Mouse (Mus musculus): Measurements from ENCODE around the gene Kazn. TPM values are rescaled to one million over a fixed set of nuclear protein-coding genes. Genes with fewer than 3 reads are reported as not detected.

Kazn gene
- polyA plus RNA-seq, 1 experiment from 2014 or later = 17.9 TPM

GRCm38 (mm10) chr4:142215760-142216159 lies 23.4 kb downstream of the Kazn start:
- H3K27ac ChIP-seq (ENCODE audit: low read depth, low read length) = no peak overlapping the region
- H3K36me3 ChIP-seq (ENCODE audit: control insufficient read depth, insufficient read depth, low read length) = no peaks in the 10 kb centered on the region
- H3K9ac ChIP-seq (replicated peaks; ENCODE audit: low read depth, low read length) = no peak overlapping the region
- no peaks in the 10 kb centered on the region for H3K4me1 ChIP-seq (ENCODE audit: control insufficient read depth, insufficient read depth, low read length)
- ATAC-seq (ENCODE audit: low read depth) = no peak
- WGBS = 77% methylated on average over 7 of the region's 7 CpGs
- no peaks in the 10 kb centered on the region for H3K27me3 ChIP-seq (ENCODE audit: control insufficient read depth, insufficient read depth, low read length)
- no peaks in the 10 kb centered on the region for H3K9me3 ChIP-seq (ENCODE audit: control insufficient read depth, low read length)
- H3K4me2 ChIP-seq (ENCODE audit: low read depth, low read length) = no peak overlapping the region
- no peak overlapping the region for H3K4me3 ChIP-seq (ENCODE audit: low read depth, low read length)

- Histone ChIP-seq H3K9me3 (ENCODE audit: control insufficient read depth, low read length) (no peaks in the 10 kb centered on the region), H3K9ac (replicated peaks; ENCODE audit: low read depth, low read length) (no peak overlapping the region), H3K4me1 (ENCODE audit: control insufficient read depth, insufficient read depth, low read length) (0 out of 2 replicates have a peak, but pooled peaks cover 3% of the 10 kb centered on the region), H3K27me3 (ENCODE audit: control insufficient read depth, insufficient read depth, low read length) (no peaks in the 10 kb centered on the region), H3K4me3 (ENCODE audit: low read depth, low read length) (no peak overlapping the region), H3K27ac (ENCODE audit: low read depth, low read length) (no peak overlapping the region), H3K4me2 (ENCODE audit: low read depth, low read length) (no peak overlapping the region), H3K36me3 (ENCODE audit: control insufficient read depth, insufficient read depth, low read length) (no peaks in the 10 kb centered on the region)
- ATAC-seq (ENCODE audit: low read depth) = no peak
- WGBS = 61% methylated on average over 6 of the region's 6 CpGs
Measured at GRCm38 (mm10) chr4:142214532-142214931, 24.7 kb downstream of the Kazn start.

GRCm38 (mm10) chr4:142212425-142212824 lies 26.8 kb downstream of the Kazn start:
- Histone ChIP-seq H3K9ac (replicated peaks; ENCODE audit: low read depth, low read length) (no peak overlapping the region), H3K27me3 (ENCODE audit: control insufficient read depth, insufficient read depth, low read length) (no peaks in the 10 kb centered on the region), H3K4me1 (ENCODE audit: control insufficient read depth, insufficient read depth, low read length) (0 out of 2 replicates have a peak, but pooled peaks cover 4% of the 10 kb centered on the region), H3K36me3 (ENCODE audit: control insufficient read depth, insufficient read depth, low read length) (no peaks in the 10 kb centered on the region), H3K4me3 (ENCODE audit: low read depth, low read length) (no peak overlapping the region), H3K9me3 (ENCODE audit: control insufficient read depth, low read length) (no peaks in the 10 kb centered on the region), H3K4me2 (ENCODE audit: low read depth, low read length) (no peak overlapping the region), H3K27ac (ENCODE audit: low read depth, low read length) (no peak overlapping the region)
- no peak for ATAC-seq (ENCODE audit: low read depth)
- 92% methylated on average over 9 of the region's 9 CpGs for WGBS

- no peak overlapping the region for H3K9ac ChIP-seq (replicated peaks; ENCODE audit: low read depth, low read length)
- 85% methylated on average over 9 of the region's 9 CpGs for WGBS
Measured at GRCm38 (mm10) chr4:142209884-142210283, 29.3 kb downstream of the Kazn start.

GRCm38 (mm10) chr4:142209476-142209875 lies 29.7 kb downstream of the Kazn start:
- Histone ChIP-seq H3K9me3 (ENCODE audit: control insufficient read depth, low read length) (no peaks in the 10 kb centered on the region), H3K9ac (replicated peaks; ENCODE audit: low read depth, low read length) (no peak overlapping the region), H3K4me3 (ENCODE audit: low read depth, low read length) (no peak overlapping the region), H3K27ac (ENCODE audit: low read depth, low read length) (no peak overlapping the region), H3K4me2 (ENCODE audit: low read depth, low read length) (no peak overlapping the region), H3K27me3 (ENCODE audit: control insufficient read depth, insufficient read depth, low read length) (no peaks in the 10 kb centered on the region), H3K36me3 (ENCODE audit: control insufficient read depth, insufficient read depth, low read length) (no peaks in the 10 kb centered on the region), H3K4me1 (ENCODE audit: control insufficient read depth, insufficient read depth, low read length) (0 out of 2 replicates have a peak, but pooled peaks cover 4% of the 10 kb centered on the region)
- 60% methylated on average over 7 of the region's 7 CpGs for WGBS
- no peak for ATAC-seq (ENCODE audit: low read depth)

More at GRCm38 (mm10) chr4:142209884-142210283, 29.3 kb downstream of the Kazn start:
- no peak overlapping the region for H3K27ac ChIP-seq (ENCODE audit: low read depth, low read length)
- no peak overlapping the region for H3K4me3 ChIP-seq (ENCODE audit: low read depth, low read length)
- no peak for ATAC-seq (ENCODE audit: low read depth)
- H3K9me3 ChIP-seq (ENCODE audit: control insufficient read depth, low read length) = no peaks in the 10 kb centered on the region
- no peaks in the 10 kb centered on the region for H3K27me3 ChIP-seq (ENCODE audit: control insufficient read depth, insufficient read depth, low read length)
- 0 out of 2 replicates have a peak, but pooled peaks cover 4% of the 10 kb centered on the region for H3K4me1 ChIP-seq (ENCODE audit: control insufficient read depth, insufficient read depth, low read length)
- H3K36me3 ChIP-seq (ENCODE audit: control insufficient read depth, insufficient read depth, low read length) = no peaks in the 10 kb centered on the region
- H3K4me2 ChIP-seq (ENCODE audit: low read depth, low read length) = no peak overlapping the region

- Histone ChIP-seq H3K27ac (ENCODE audit: low read depth, low read length) (no peak overlapping the region), H3K9ac (replicated peaks; ENCODE audit: low read depth, low read length) (no peak overlapping the region)
- ATAC-seq (ENCODE audit: low read depth) = no peak
Measured at GRCm38 (mm10) chr4:142205693-142206092, 33.5 kb downstream of the Kazn start.

GRCm38 (mm10) chr4:142196626-142197025 lies 42.6 kb downstream of the Kazn start:
- Histone ChIP-seq H3K9me3 (ENCODE audit: control insufficient read depth, low read length) (no peaks in the 10 kb centered on the region), H3K9ac (replicated peaks; ENCODE audit: low read depth, low read length) (no peak overlapping the region), H3K27ac (ENCODE audit: low read depth, low read length) (no peak overlapping the region), H3K4me2 (ENCODE audit: low read depth, low read length) (no peak overlapping the region), H3K27me3 (ENCODE audit: control insufficient read depth, insufficient read depth, low read length) (no peaks in the 10 kb centered on the region), H3K36me3 (ENCODE audit: control insufficient read depth, insufficient read depth, low read length) (no peaks in the 10 kb centered on the region), H3K4me1 (ENCODE audit: control insufficient read depth, insufficient read depth, low read length) (no peaks in the 10 kb centered on the region), H3K4me3 (ENCODE audit: low read depth, low read length) (no peak overlapping the region)
- 76% methylated on average over 6 of the region's 6 CpGs for WGBS
- ATAC-seq (ENCODE audit: low read depth) = no peak

More at GRCm38 (mm10) chr4:142205693-142206092, 33.5 kb downstream of the Kazn start:
- 83% methylated on average over 6 of the region's 6 CpGs for WGBS
- H3K4me2 ChIP-seq (ENCODE audit: low read depth, low read length) = no peak overlapping the region
- H3K27me3 ChIP-seq (ENCODE audit: control insufficient read depth, insufficient read depth, low read length) = no peaks in the 10 kb centered on the region
- 0 out of 2 replicates have a peak, but pooled peaks cover 4% of the 10 kb centered on the region for H3K4me1 ChIP-seq (ENCODE audit: control insufficient read depth, insufficient read depth, low read length)
- no peak overlapping the region for H3K4me3 ChIP-seq (ENCODE audit: low read depth, low read length)
- no peaks in the 10 kb centered on the region for H3K36me3 ChIP-seq (ENCODE audit: control insufficient read depth, insufficient read depth, low read length)
- no peaks in the 10 kb centered on the region for H3K9me3 ChIP-seq (ENCODE audit: control insufficient read depth, low read length)

- no peaks in the 10 kb centered on the region for H3K27me3 ChIP-seq (ENCODE audit: control insufficient read depth, insufficient read depth, low read length)
- H3K4me2 ChIP-seq (ENCODE audit: low read depth, low read length) = no peak overlapping the region
- H3K4me3 ChIP-seq (ENCODE audit: low read depth, low read length) = no peak overlapping the region
- 89% methylated on average over 7 of the region's 7 CpGs for WGBS
- H3K27ac ChIP-seq (ENCODE audit: low read depth, low read length) = no peak overlapping the region
- no peak overlapping the region for H3K9ac ChIP-seq (replicated peaks; ENCODE audit: low read depth, low read length)
- no peaks in the 10 kb centered on the region for H3K36me3 ChIP-seq (ENCODE audit: control insufficient read depth, insufficient read depth, low read length)
- H3K9me3 ChIP-seq (ENCODE audit: control insufficient read depth, low read length) = no peaks in the 10 kb centered on the region
- no peak for ATAC-seq (ENCODE audit: low read depth)
- H3K4me1 ChIP-seq (ENCODE audit: control insufficient read depth, insufficient read depth, low read length) = no peaks in the 10 kb centered on the region
Measured at GRCm38 (mm10) chr4:142193780-142194179, 45.4 kb downstream of the Kazn start.

- WGBS = 92% methylated on average over 8 of the region's 8 CpGs
Measured at GRCm38 (mm10) chr4:142193151-142193578, 46.0 kb downstream of the Kazn start.

More at GRCm38 (mm10) chr4:142193151-142193578, 46.0 kb downstream of the Kazn start:
- H3K27me3 ChIP-seq (ENCODE audit: control insufficient read depth, insufficient read depth, low read length) = no peaks in the 10 kb centered on the region
- H3K36me3 ChIP-seq (ENCODE audit: control insufficient read depth, insufficient read depth, low read length) = no peaks in the 10 kb centered on the region
- no peak overlapping the region for H3K4me3 ChIP-seq (ENCODE audit: low read depth, low read length)
- ATAC-seq (ENCODE audit: low read depth) = no peak
- H3K9me3 ChIP-seq (ENCODE audit: control insufficient read depth, low read length) = no peaks in the 10 kb centered on the region
- no peak overlapping the region for H3K27ac ChIP-seq (ENCODE audit: low read depth, low read length)
- no peak overlapping the region for H3K9ac ChIP-seq (replicated peaks; ENCODE audit: low read depth, low read length)
- H3K4me1 ChIP-seq (ENCODE audit: control insufficient read depth, insufficient read depth, low read length) = no peaks in the 10 kb centered on the region
- no peak overlapping the region for H3K4me2 ChIP-seq (ENCODE audit: low read depth, low read length)

All from neural tube, embryonic 14.5 days (tissue).